In genomic region chr10:117416095-117416494, GRCm38 (mm10) we compare ENCODE assay signal across 25 mouse cellular contexts.
"Had no signal": no experiment of that assay in that cellular context is flagged by ENCODE, and none has a peak within 500 bp of the region (broad histone marks: within the 10 kb centered on the region; RNA-seq: fewer than 3 reads in every experiment).

No protein-coding gene starts in this region.

- H3K36me3 ChIP-seq: embryonic facial prominence, embryonic 10.5 days; embryonic facial prominence, embryonic 12.5 days; embryonic facial prominence, embryonic 13.5 days; embryonic facial prominence, embryonic 15.5 days; forebrain, embryonic 10.5 days; forebrain, embryonic 12.5 days; forebrain, embryonic 15.5 days; heart, embryonic 10.5 days had no signal

- H3K4me2 ChIP-seq: embryonic facial prominence, embryonic 12.5 days; embryonic facial prominence, embryonic 13.5 days; embryonic facial prominence, embryonic 15.5 days; forebrain, embryonic 12.5 days; forebrain, embryonic 13.5 days; forebrain, embryonic 15.5 days had no signal

- H3K27ac ChIP-seq: embryonic facial prominence, embryonic 10.5 days; embryonic facial prominence, embryonic 12.5 days; embryonic facial prominence, embryonic 13.5 days; embryonic facial prominence, embryonic 15.5 days; forebrain, embryonic 10.5 days; forebrain, embryonic 12.5 days; forebrain, embryonic 13.5 days; forebrain, embryonic 15.5 days; gastrocnemius, adult 2 months; heart, adult 2 months had no signal

- H3K27me3 ChIP-seq: embryonic facial prominence, embryonic 15.5 days; forebrain, embryonic 15.5 days had no signal

- H3K4me3 ChIP-seq: embryonic facial prominence, embryonic 10.5 days; embryonic facial prominence, embryonic 12.5 days; embryonic facial prominence, embryonic 13.5 days; embryonic facial prominence, embryonic 15.5 days; erythroblast, embryonic 14.5 days; forebrain, embryonic 10.5 days; forebrain, embryonic 12.5 days; forebrain, embryonic 13.5 days; forebrain, embryonic 15.5 days; gastrocnemius, adult 2 months; heart, adult 2 months; heart, embryonic 10.5 days had no signal

- DNase-seq: cerebellum, adult 9-10 months; cerebellum, adult 9-11 months; cerebellum, postnatal 10 days; cerebellum, postnatal 14 days; cerebellum, postnatal 25 days; cerebellum, postnatal 36 days; embryo, embryonic 11 days; forebrain, postnatal 0 days; gastrocnemius, adult 2 months; gastrocnemius, postnatal 10 days; gastrocnemius, postnatal 14 days; gastrocnemius, postnatal 25 days; gastrocnemius, postnatal 36 days; heart, adult 18-20 months; heart, adult 2 months had no signal

- H3K9ac ChIP-seq: embryonic facial prominence, embryonic 12.5 days; embryonic facial prominence, embryonic 13.5 days; embryonic facial prominence, embryonic 15.5 days; forebrain, embryonic 12.5 days; forebrain, embryonic 13.5 days; forebrain, embryonic 15.5 days; forebrain, postnatal 0 days had no signal

- H3K9me3 ChIP-seq: embryonic facial prominence, embryonic 10.5 days; embryonic facial prominence, embryonic 12.5 days; embryonic facial prominence, embryonic 13.5 days; embryonic facial prominence, embryonic 15.5 days; forebrain, embryonic 10.5 days; forebrain, embryonic 12.5 days; forebrain, embryonic 13.5 days; forebrain, embryonic 15.5 days; heart, embryonic 10.5 days had no signal

- ATAC-seq: forebrain, embryonic 13.5 days; forebrain, embryonic 15.5 days; forebrain, postnatal 0 days had no signal
